Comparison of ENCODE assay signal across 12 mouse cellular contexts in genomic region chr2:92278663-92279062, GRCm38 (mm10).
A peak's percentile ranks its signal among the peaks of the same experiment; 100 is the strongest.
DNase-seq lines count a peak whose midpoint lies in the region; ATAC-seq lines count a peak whose summit lies in the region.
"Had no signal": no experiment of that assay in that cellular context is flagged by ENCODE, and none has a peak within 500 bp of the region (broad histone marks: within the 10 kb centered on the region; RNA-seq: fewer than 3 reads in every experiment).

No protein-coding gene starts in this region.

- no peak overlapping the region for H3K4me3 ChIP-seq in neural tube, embryonic 14.5 days (ENCODE audit: low read depth, low read length)

- no peaks in the 10 kb centered on the region for H3K9me3 ChIP-seq in neural tube, embryonic 14.5 days (ENCODE audit: control insufficient read depth, low read length)

- peak overlapping the region; percentile 28; the same call in 1 of the 2 replicates for H3K9ac ChIP-seq in neural tube, embryonic 14.5 days (replicated peaks; ENCODE audit: low read depth, low read length)

- peaks cover 14% of the 10 kb centered on the region for H3K4me1 ChIP-seq in neural tube, embryonic 14.5 days (ENCODE audit: control insufficient read depth, insufficient read depth, low read length)

- no peak overlapping the region for H3K4me2 ChIP-seq in neural tube, embryonic 14.5 days (ENCODE audit: low read depth, low read length)

- H3K36me3 ChIP-seq in neural tube, embryonic 14.5 days (ENCODE audit: control insufficient read depth, insufficient read depth, low read length), result no peaks in the 10 kb centered on the region

- peak; percentile 25 for DNase-seq in cerebellum, postnatal 14 days
- DNase-seq in cerebellum, adult 9-10 months, result no peak
- DNase-seq in cerebellum, postnatal 25 days, result peak; percentile 25 to 35
- DNase-seq in layer of hippocampus, adult 9-11 months, result peak; percentile 80
- DNase-seq in urinary bladder, postnatal 36 days (ENCODE audit: low spot score in 2 of 2), result no peak
- DNase-seq in thymus, postnatal 14 days, result no peak
- no peak for DNase-seq in embryo, embryonic 10.5 days (ENCODE audit: low spot score)
- DNase-seq: adrenal gland, postnatal 36 days; B cell, adult 2 months; gastrocnemius, postnatal 10 days had no signal

- peak overlapping the region; percentile 72 for H3K27ac ChIP-seq in neural tube, embryonic 14.5 days (ENCODE audit: low read depth, low read length)

- 63% methylated on average over 7 of the region's 7 CpGs for WGBS in neural tube, embryonic 14.5 days

- H3K27me3 ChIP-seq in neural tube, embryonic 14.5 days (ENCODE audit: control insufficient read depth, insufficient read depth, low read length), result no peaks in the 10 kb centered on the region
- H3K27me3 ChIP-seq: Patski had no signal

- no peak for ATAC-seq in neural tube, embryonic 14.5 days (ENCODE audit: low read depth)
- ATAC-seq: Patski had no signal

Comparison
In these comparisons a context has a peak if more than half of its experiments do, and no peak if none do; other contexts are left out.
1. DNase-seq: peak in cerebellum, postnatal 14 days (2 of 2), cerebellum, postnatal 25 days (2 of 2) and layer of hippocampus, adult 9-11 months (single experiment); none in cerebellum, adult 9-10 months (single experiment), urinary bladder, postnatal 36 days (0 of 2), thymus, postnatal 14 days (single experiment) and embryo, embryonic 10.5 days (single experiment).